Mouse (Mus musculus) cerebellum, adult 8-10 months (tissue): ENCODE results near the gene Mecom.
"Not testable (repeated sequence)": the region's sequence is repeated elsewhere in the genome, so short reads cannot be mapped to it uniquely, and the experiment has no call there.

ENCODE experiments used
- DNase-seq: peaks from one replicate; pipeline ENCODE4 v3.0.0; 2022

The Mecom gene

GRCm38 (mm10) chr3:30547908-30548307 lies at the start of gene Mecom:
Gene Mecom, minus strand, starts transcription at chr3:30548008.
- no peak for DNase-seq

- DNase-seq: no peak
Measured at GRCm38 (mm10) chr3:30597271-30597670, 49.5 kb upstream of the Mecom start.

- DNase-seq: peak; percentile 56
Measured at GRCm38 (mm10) chr3:30595111-30595832, 47.5 kb upstream of the Mecom start.

- DNase-seq: no peak
Measured at GRCm38 (mm10) chr3:30593719-30594485, 46.1 kb upstream of the Mecom start.

GRCm38 (mm10) chr3:30592418-30592853 lies 44.6 kb upstream of the Mecom start:
- DNase-seq: no peak

- no peak for DNase-seq
Measured at GRCm38 (mm10) chr3:30588865-30589264, 41.1 kb upstream of the Mecom start.

- DNase-seq: no peak
Measured at GRCm38 (mm10) chr3:30573549-30573948, 25.7 kb upstream of the Mecom start.

- DNase-seq: not testable (repeated sequence)
Measured at GRCm38 (mm10) chr3:30566333-30566732, 18.5 kb upstream of the Mecom start.

- DNase-seq: no peak
Measured at GRCm38 (mm10) chr3:30560677-30561314, 13.0 kb upstream of the Mecom start.

GRCm38 (mm10) chr3:30553741-30554140 lies 5.9 kb upstream of the Mecom start:
- no peak for DNase-seq

- no peak for DNase-seq
Measured at GRCm38 (mm10) chr3:30550218-30550617, 2.4 kb upstream of the Mecom start.

GRCm38 (mm10) chr3:30548928-30549327 lies 1.1 kb upstream of the Mecom start:
- DNase-seq: no peak

- no peak for DNase-seq
Measured at GRCm38 (mm10) chr3:30546831-30547369, 908 bp downstream of the Mecom start.

- no peak for DNase-seq
Measured at GRCm38 (mm10) chr3:30546366-30546765, 1.4 kb downstream of the Mecom start.

- no peak for DNase-seq
Measured at GRCm38 (mm10) chr3:30545246-30545645, 2.6 kb downstream of the Mecom start.

- DNase-seq: no peak
Measured at GRCm38 (mm10) chr3:30544305-30544704, 3.5 kb downstream of the Mecom start.

GRCm38 (mm10) chr3:30535821-30536220 lies 12.0 kb downstream of the Mecom start:
- DNase-seq: no peak

GRCm38 (mm10) chr3:30520751-30521150 lies 27.1 kb downstream of the Mecom start:
- not testable (repeated sequence) for DNase-seq

- no peak for DNase-seq
Measured at GRCm38 (mm10) chr3:30519425-30519824, 28.4 kb downstream of the Mecom start.

- no peak for DNase-seq
Measured at GRCm38 (mm10) chr3:30515795-30516170, 32.0 kb downstream of the Mecom start.

- peak; percentile 21 for DNase-seq
Measured at GRCm38 (mm10) chr3:30514901-30515794, 32.7 kb downstream of the Mecom start.

GRCm38 (mm10) chr3:30514051-30514754 lies 33.6 kb downstream of the Mecom start:
- peak; percentile 2 for DNase-seq
